Mouse (Mus musculus) CD8-positive naive resting alpha-beta T cell, adult 57 days (primary cell): Measurements from ENCODE around the gene Smim1. TPM values are rescaled to one million over a fixed set of nuclear protein-coding genes. Genes with fewer than 3 reads are reported as not detected.

Experiments used
- total RNA-seq: library from RNA; stranded (reverse); gene quantifications from one replicate; pipeline ENCODE4 v1.2.4, GENCODE M21; 2023

Smim1 gene
- not detected for total RNA-seq

GRCm38 (mm10) chr4:154025641-154026440, at the start of gene Smim1:
Gene Smim1, minus strand, starts transcription at chr4:154026230.

GRCm38 (mm10) chr4:154042577-154042976, 16.5 kb upstream of the Smim1 start, which contains the start of gene Ccdc27:
Gene Ccdc27, minus strand, starts transcription at chr4:154042677.

GRCm38 (mm10) chr4:154011646-154012089, 14.4 kb downstream of the Smim1 start, which contains the start of gene Lrrc47:
Gene Lrrc47, plus strand, starts transcription at chr4:154011731.

GRCm38 (mm10) chr4:153974431-153975291, 51.4 kb downstream of the Smim1 start, which contains the start of the genes Dffb and Cep104:
Gene Dffb, minus strand, starts transcription at chr4:153975126.
Gene Cep104, plus strand, starts transcription at chr4:153975194.

Other genes with a start within 250 kb of the Smim1 start
- gene A430005L14Rik, start 69.0 kb downstream of the Smim1 start, total RNA-seq, result 18.5 TPM
- 27.2 TPM for gene Dffb, start 51.1 kb downstream of the Smim1 start, total RNA-seq
- 14.0 TPM for gene Cep104, start 51.0 kb downstream of the Smim1 start, total RNA-seq
- gene Lrrc47, start 14.5 kb downstream of the Smim1 start, total RNA-seq, result 64.3 TPM
- not detected for gene Ccdc27, start 16.4 kb upstream of the Smim1 start, total RNA-seq
- not detected for gene Trp73, start 114.0 kb upstream of the Smim1 start, total RNA-seq
- gene Wrap73, start 116.1 kb upstream of the Smim1 start, total RNA-seq, result 19.9 TPM
- 162 TPM for gene Tprgl, start 134.4 kb upstream of the Smim1 start, total RNA-seq
- gene Megf6, start 144.5 kb upstream of the Smim1 start, total RNA-seq, result not detected